Mouse (Mus musculus) hematopoietic stem cell, adult 5-6 weeks (primary cell): Measurements from ENCODE around the gene Mki67. TPM values are rescaled to one million over a fixed set of nuclear protein-coding genes. Genes with fewer than 3 reads are reported as not detected.
A peak's percentile ranks its signal among the peaks of the same experiment; 100 is the strongest.

Experiments
- ATAC-seq, 2 experiments: fragments of 125-278 bp in 1 of 2; replicated peaks in 1 of 2; 2 replicates each; pipeline ENCODE4 v1.8.0; 2016 to 2017; ENCODE audit warnings: inconsistent platforms in 2 of 2, mild to moderate bottlenecking in 2 of 2, moderate number of reproducible peaks in 2 of 2, low read depth in 1 of 2, moderate TSS enrichment in 1 of 2; ENCODE audit not compliant: low FRiP score in 2 of 2, poor library complexity in 2 of 2, severe bottlenecking in 2 of 2, insufficient read depth in 1 of 2, low TSS enrichment in 1 of 2
- total RNA-seq: library from RNA; stranded (forward); fragments of 172-1452, 232-1000 nt; gene quantifications from 2 replicates; pipeline ENCODE4 v1.2.3, GENCODE M21; 2017

Gene Mki67
- total RNA-seq = 229 and 235 TPM in 2 replicates

GRCm38 (mm10) chr7:135715642-135716444 lies at the start of gene Mki67:
Gene Mki67 (minus strand): TSS chr7:135716361.
- ATAC-seq = peak; percentile 2 to 27; a peak in 2 of 4 replicates

- ATAC-seq = no peak
Observed at GRCm38 (mm10) chr7:135763311-135763710, 47.1 kb upstream of the Mki67 start.

- peak; percentile 62 to 63; a peak in 3 of 4 replicates for ATAC-seq
Observed at GRCm38 (mm10) chr7:135758754-135759510, 42.8 kb upstream of the Mki67 start.

- ATAC-seq = no peak
Observed at GRCm38 (mm10) chr7:135758171-135758570, 42.0 kb upstream of the Mki67 start.

GRCm38 (mm10) chr7:135756984-135757586 lies 40.9 kb upstream of the Mki67 start:
- no peak for ATAC-seq

GRCm38 (mm10) chr7:135748986-135749385 lies 32.8 kb upstream of the Mki67 start:
- ATAC-seq = peak in 1 of 2 experiments; percentile 14; a peak in 1 of 4 replicates

- ATAC-seq = no peak
Observed at GRCm38 (mm10) chr7:135747072-135747471, 30.9 kb upstream of the Mki67 start.

GRCm38 (mm10) chr7:135746528-135746927 lies 30.4 kb upstream of the Mki67 start:
- no peak for ATAC-seq

GRCm38 (mm10) chr7:135745091-135745490 lies 28.9 kb upstream of the Mki67 start:
- no peak for ATAC-seq

GRCm38 (mm10) chr7:135740453-135740852 lies 24.3 kb upstream of the Mki67 start:
- no peak for ATAC-seq

- no peak for ATAC-seq
Observed at GRCm38 (mm10) chr7:135736581-135736886, 20.4 kb upstream of the Mki67 start.

GRCm38 (mm10) chr7:135735691-135736580 lies 19.8 kb upstream of the Mki67 start:
- peak; percentile 95 to 96 for ATAC-seq

- ATAC-seq = no peak
Observed at GRCm38 (mm10) chr7:135734911-135735646, 18.9 kb upstream of the Mki67 start.

- no peak for ATAC-seq
Observed at GRCm38 (mm10) chr7:135734379-135734778, 18.2 kb upstream of the Mki67 start.

- ATAC-seq = no peak
Observed at GRCm38 (mm10) chr7:135728038-135728437, 11.9 kb upstream of the Mki67 start.

- ATAC-seq = no peak
Observed at GRCm38 (mm10) chr7:135726707-135727106, 10.5 kb upstream of the Mki67 start.
